Mouse (Mus musculus) gastrocnemius, postnatal 14 days (tissue): ENCODE results near the gene Gm49388. TPM values are rescaled to one million over a fixed set of nuclear protein-coding genes. Genes with fewer than 3 reads are reported as not detected.
"Not testable (repeated sequence)": the region's sequence is repeated elsewhere in the genome, so short reads cannot be mapped to it uniquely, and the experiment has no call there.

Experiments
- DNase-seq: peaks from one replicate; pipeline ENCODE4 v3.0.0; 2021; ENCODE audit warnings: mixed read lengths
- intact Hi-C: fragments of 180-260 bp; cut with DNase I; formaldehyde crosslinking; loops from one replicate; pipeline ENCODE4 v1.15.1; 2025; ENCODE audit warnings: low total_unique reads
- total RNA-seq, 2 experiments: library from RNA; stranded (reverse); gene quantifications; 2 replicates each; pipeline ENCODE4 v1.2.3; 2021

Gm49388 gene
- total RNA-seq, 2 experiments from 2014 or later: 0.88 to 1.8 TPM

DNA sequence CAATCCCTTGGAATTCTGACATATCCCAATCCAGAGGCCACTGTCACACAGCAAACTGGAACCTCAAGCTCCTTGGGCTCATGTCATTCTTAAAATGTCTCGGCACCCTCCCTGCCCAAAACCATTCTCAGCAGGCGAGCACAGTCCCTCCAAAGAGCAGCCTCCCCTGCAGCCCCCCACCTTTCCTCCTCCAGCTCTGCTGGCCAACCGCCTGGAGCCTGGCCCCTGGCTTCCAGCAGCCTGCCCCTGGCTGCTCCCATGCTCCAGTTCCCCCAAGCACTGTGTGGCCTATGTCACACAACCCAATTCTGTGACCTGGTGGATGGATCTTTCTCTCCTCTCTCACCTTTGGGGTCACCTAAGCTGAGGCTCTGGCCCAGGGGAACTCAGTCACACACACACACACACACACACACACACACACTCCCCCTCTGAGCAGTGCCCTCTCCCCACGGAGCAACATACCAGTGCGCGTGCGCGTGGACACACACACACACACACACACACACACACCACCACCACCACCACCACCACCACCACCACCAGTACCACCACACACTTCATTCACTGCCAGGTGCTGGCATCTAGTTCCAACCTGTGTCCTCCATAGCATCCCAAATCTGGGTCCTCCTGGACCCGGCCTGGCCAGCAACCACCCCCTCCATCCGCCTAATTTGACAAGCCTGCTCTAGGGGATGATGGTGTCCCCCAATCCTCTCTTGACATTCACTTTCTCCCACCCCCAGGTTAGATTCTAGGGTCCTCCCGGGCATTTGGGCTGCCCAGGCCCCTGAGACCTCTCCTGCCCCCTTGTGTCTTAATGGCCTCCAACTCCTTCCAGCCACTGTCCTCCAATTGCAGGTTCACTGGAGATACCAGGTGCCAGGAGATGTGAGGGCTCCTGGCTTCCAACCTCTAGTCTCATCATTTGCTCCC, 38.1 kb downstream of the Gm49388 start:
- DNase-seq: no peak
- intact Hi-C loops: no loop called here

- intact Hi-C loops: no loop called here
- DNase-seq: peak; percentile 59
Measured at GRCm38 (mm10) chr7:127824176-127824871, 38.9 kb downstream of the Gm49388 start, which contains the start of the genes Stx4a and Stx1b. TSS of gene Stx4a (plus strand) at chr7:127824294. TSS of gene Stx1b (minus strand) at chr7:127824549.

DNA sequence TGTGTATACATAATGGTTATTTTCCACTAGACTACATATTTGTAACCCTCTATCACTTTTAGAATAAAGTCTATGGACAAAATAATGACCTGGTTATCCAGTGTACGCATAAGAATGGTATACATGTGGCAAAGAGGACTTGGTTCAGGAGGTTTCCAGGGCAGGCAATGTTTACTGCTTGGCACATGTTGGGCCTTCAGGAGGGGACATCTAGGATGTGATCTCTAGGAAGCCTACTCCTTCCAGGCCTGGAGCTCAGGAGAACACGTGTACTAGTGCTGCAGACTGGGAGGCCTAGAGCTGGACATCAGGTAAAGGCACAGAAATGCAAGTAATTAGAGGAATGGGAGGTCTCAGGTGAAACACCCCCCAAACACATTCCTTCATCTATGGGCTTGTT, 50.1 kb downstream of the Gm49388 start:
- intact Hi-C loops: no loop called here
- DNase-seq: no peak

DNA sequence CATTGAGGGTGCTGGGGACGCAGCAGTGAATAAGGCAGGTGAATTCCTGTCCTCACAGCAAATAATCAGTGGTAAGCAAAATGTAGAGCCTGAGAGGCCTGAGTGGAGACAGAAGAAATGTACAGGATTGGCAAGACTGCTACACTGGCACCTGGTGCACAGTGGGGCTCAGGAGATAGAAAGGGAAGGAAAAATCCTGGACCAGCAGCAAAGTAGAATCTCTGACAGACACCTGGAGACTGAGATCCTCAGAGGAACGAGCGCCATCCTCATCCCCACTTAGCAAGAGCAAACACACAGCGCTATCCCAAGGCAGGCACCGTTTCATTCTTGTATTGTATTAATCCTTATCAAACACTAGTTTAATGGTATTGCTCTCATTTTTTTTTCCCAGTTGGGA, 52.1 kb downstream of the Gm49388 start:
- intact Hi-C loops: no loop called here
- no peak for DNase-seq

DNA sequence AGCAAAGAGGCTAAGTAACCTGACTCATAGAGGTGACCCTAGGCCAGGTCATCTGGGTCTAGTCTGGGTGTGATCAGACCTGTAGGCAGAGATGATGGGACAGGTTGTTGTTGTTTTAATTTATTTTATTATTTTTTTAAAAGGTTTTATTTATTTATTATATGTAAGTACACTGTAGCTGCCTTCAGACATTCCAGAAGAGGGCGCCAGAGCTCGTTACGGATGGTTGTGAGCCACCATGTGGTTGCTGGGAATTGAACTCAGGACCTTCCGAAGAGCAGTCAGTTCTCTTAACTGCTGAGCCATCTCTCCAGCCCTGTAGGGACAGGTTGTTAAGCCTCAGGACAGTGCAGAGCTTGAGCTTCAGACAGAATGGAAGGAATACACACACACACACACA, 52.5 kb downstream of the Gm49388 start:
- DNase-seq, intact Hi-C loops: not testable (repeated sequence)

DNA sequence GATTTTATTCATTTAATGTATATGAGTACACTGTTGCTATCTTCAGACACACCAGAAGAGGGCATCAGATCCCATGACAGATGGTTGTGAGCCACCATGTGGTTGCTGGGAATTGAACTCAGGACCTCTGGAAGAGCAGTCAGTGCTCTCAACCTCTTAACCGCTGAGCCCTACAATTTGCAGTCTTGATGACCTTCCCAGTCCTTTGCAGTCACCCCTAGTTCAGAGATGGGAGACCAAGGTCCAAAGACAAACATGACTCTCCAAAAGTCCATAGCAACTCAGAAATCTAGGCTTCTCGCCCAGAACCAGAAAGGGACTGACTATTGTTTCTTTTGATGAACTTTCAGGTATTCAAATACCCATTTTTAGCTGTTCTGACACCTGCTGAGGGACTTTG, 54.6 kb downstream of the Gm49388 start:
- DNase-seq, intact Hi-C loops: not testable (repeated sequence)

DNA sequence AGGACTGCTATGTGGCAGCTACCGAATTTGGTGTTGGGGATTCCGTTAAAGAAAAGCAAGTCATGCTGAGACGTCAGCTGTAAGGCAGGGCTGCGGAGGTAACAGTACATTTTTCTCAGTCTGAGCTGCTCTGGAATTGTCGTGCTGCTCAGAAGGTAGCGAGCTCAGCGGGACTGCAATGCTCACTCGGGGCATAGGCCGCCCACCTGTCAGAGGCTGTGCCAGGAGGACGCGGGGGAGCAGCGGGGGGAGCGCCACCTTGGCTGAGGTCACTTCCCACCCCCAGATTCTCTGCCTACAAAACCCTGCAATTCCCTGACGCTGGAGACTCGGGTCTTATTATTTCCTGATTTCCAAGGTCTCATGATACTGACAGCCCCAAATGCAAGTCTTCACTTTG, 55.5 kb downstream of the Gm49388 start:
- DNase-seq: peak; percentile 63
- intact Hi-C loops: no loop called here

- intact Hi-C loops: no loop called here
- peak; percentile 96 for DNase-seq
Measured at GRCm38 (mm10) chr7:127841340-127842000, 56.1 kb downstream of the Gm49388 start.

- DNase-seq: peak; percentile 82
- intact Hi-C loops: no loop called here
Measured at GRCm38 (mm10) chr7:127842001-127842718, 56.8 kb downstream of the Gm49388 start.

DNA sequence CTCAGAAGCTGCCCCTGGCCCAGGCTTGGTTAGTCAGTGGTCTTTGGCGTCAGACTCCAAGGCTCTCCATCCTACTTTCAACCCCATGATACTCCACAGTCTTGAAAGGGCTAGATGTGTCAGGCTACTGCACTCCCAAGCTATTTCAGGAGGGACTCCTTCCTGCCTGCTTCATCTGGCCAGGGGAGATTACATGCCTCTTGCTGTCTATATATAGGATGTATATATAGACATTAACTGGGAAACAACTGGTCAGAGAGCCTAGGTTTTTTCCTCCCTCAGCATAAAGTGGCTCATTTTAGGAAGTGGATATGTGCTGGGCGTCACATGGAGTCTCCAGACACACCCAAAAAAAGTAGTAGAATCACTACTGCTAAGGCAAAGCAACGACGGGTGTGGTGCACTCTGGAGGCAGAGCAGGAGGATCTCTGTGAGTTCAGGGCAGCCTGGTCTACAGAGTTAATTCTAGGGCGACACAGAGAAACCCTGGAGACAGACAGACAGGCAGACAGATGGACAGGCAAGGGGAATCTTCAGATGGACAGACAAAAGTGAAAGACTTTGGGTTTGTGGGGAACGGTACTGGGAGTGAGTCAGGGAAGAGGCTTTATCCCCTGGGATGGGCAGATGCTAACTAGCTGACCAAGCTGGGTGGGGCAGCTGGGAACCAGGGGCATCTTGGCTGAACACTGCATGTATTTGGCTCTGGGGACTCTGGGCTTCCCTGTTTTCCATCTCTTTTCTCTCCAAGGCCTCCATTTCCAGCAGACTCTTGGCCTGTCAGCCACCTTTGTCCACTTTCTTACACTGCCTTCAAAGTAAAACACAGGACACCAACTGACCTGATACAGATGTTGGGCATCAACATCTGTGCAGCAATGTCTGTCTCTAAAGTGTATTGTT, 64.8 kb downstream of the Gm49388 start:
- intact Hi-C loops: no loop called here
- DNase-seq: no peak

- intact Hi-C loops: no loop called here
- DNase-seq: no peak
Measured at GRCm38 (mm10) chr7:127850906-127851305, 65.5 kb downstream of the Gm49388 start.

Other genes starting within 250 kb of the Gm49388 start
- not detected for gene Tmem265, start 224.2 kb upstream of the Gm49388 start, total RNA-seq
- 10 to 100 TPM; 10.1 to 10.7 TPM for gene Phkg2, start 212.3 kb upstream of the Gm49388 start, total RNA-seq
- 1 to 10 TPM; 1.8 to 4.5 TPM for gene Ccdc189, start 197.0 kb upstream of the Gm49388 start, total RNA-seq
- gene Rnf40, start 196.8 kb upstream of the Gm49388 start, total RNA-seq: 10 to 100 TPM; 24.4 to 28.7 TPM
- 1 to 10 TPM; 6.7 to 8.3 TPM for gene Zfp629, start 169.8 kb upstream of the Gm49388 start, total RNA-seq
- 10 to 100 TPM; 44.8 to 65.7 TPM for gene Bcl7c, start 76.7 kb upstream of the Gm49388 start, total RNA-seq
- 10 to 100 TPM; 12.1 to 14.6 TPM for gene Ctf1, start 72.9 kb upstream of the Gm49388 start, total RNA-seq
- gene Ctf2, start 53.4 kb upstream of the Gm49388 start, total RNA-seq: not detected
- 1 to 10 TPM; 2.4 to 3.1 TPM for gene Fbxl19, start 41.1 kb upstream of the Gm49388 start, total RNA-seq
- 1 to 10 TPM; 8.1 to 9.2 TPM for gene Orai3, start 15.8 kb upstream of the Gm49388 start, total RNA-seq
- 10 to 100 TPM; 15.6 to 17.4 TPM for gene Setd1a, start 8.9 kb upstream of the Gm49388 start, total RNA-seq
- gene Hsd3b7, start 15.0 kb downstream of the Gm49388 start, total RNA-seq: 1 to 10 TPM; 6.9 to 8.1 TPM
- gene Stx4a, start 38.7 kb downstream of the Gm49388 start, total RNA-seq: 10 to 100 TPM; 46.9 to 49.9 TPM
- 1 to 10 TPM; 1.1 to 2.2 TPM for gene Stx1b, start 38.9 kb downstream of the Gm49388 start, total RNA-seq
- gene Zfp646, start 90.6 kb downstream of the Gm49388 start, total RNA-seq: 10 to 100 TPM; 13.6 to 13.9 TPM
- 1 to 10 TPM; 4.6 to 4.9 TPM for gene Zfp668, start 91.2 kb downstream of the Gm49388 start, total RNA-seq
- 1 to 10 TPM in 1 of 2 experiments, under 1 TPM in 1; 0.90 to 1.1 TPM for gene Prss53, start 105.4 kb downstream of the Gm49388 start, total RNA-seq
- not detected for gene Gm21974, start 109.8 kb downstream of the Gm49388 start, total RNA-seq
- 10 to 100 TPM; 23.4 to 30.0 TPM for gene Vkorc1, start 110.0 kb downstream of the Gm49388 start, total RNA-seq
- gene Bckdk, start 118.5 kb downstream of the Gm49388 start, total RNA-seq: 100 to 1,000 TPM; 103 to 113 TPM
- gene Kat8, start 126.9 kb downstream of the Gm49388 start, total RNA-seq: 10 to 100 TPM; 12.5 to 15.2 TPM
- not detected for gene Prss8, start 144.5 kb downstream of the Gm49388 start, total RNA-seq
- 1 to 10 TPM; 6.5 to 8.2 TPM for gene Prss36, start 161.1 kb downstream of the Gm49388 start, total RNA-seq
- gene Fus, start 181.8 kb downstream of the Gm49388 start, total RNA-seq: 100 to 1,000 TPM; 111 to 123 TPM
- 1 to 10 TPM; 1.8 to 1.9 TPM for gene Pycard, start 208.3 kb downstream of the Gm49388 start, total RNA-seq
- 100 to 1,000 TPM; 246 TPM for gene Trim72, start 218.3 kb downstream of the Gm49388 start, total RNA-seq